Mouse (Mus musculus) myocyte (in vitro differentiated cells): Measurements from ENCODE around the gene Apol7c. TPM values are rescaled to one million over a fixed set of nuclear protein-coding genes. Genes with fewer than 3 reads are reported as not detected.
"Not testable (repeated sequence)": the region's sequence is repeated elsewhere in the genome, so short reads cannot be mapped to it uniquely, and the experiment has no call there.

ENCODE experiments used
- H3K27me3 ChIP-seq: one replicate; pipeline ENCODE4 v1.6.1; 2011; ENCODE audit not compliant: control insufficient read depth, insufficient read depth, insufficient read length
- H3K36me3 ChIP-seq: one replicate; pipeline ENCODE4 v1.6.1; 2011; ENCODE audit not compliant: control insufficient read depth, insufficient read depth
- H3K4me2 ChIP-seq: one replicate; pipeline ENCODE4 v1.6.1; 2011; ENCODE audit warnings: low read depth, control low read depth
- H3K4me3 ChIP-seq: one replicate; pipeline ENCODE4 v1.5.1; 2011; ENCODE audit warnings: mild to moderate bottlenecking, control low read depth, moderate library complexity
- H3K79me2 ChIP-seq: one replicate; pipeline ENCODE4 v1.6.1; 2011; ENCODE audit not compliant: control insufficient read depth, insufficient read depth
- H3ac ChIP-seq: one replicate; pipeline ENCODE4 v1.6.1; 2011; ENCODE audit not compliant: control insufficient read depth, insufficient read length
- CEBPB ChIP-seq: IDR thresholded peaks from 2 replicates; pipeline ENCODE4 v1.6.1; 2011; ENCODE audit warnings: mild to moderate bottlenecking, moderate library complexity; ENCODE audit not compliant: poor library complexity, insufficient read depth, severe bottlenecking
- E2F4 ChIP-seq: IDR thresholded peaks from one replicate; pipeline ENCODE4 v1.6.1; 2011; ENCODE audit warnings: mild to moderate bottlenecking, control low read depth, moderate library complexity; ENCODE audit not compliant: insufficient read depth
- MAX ChIP-seq: IDR thresholded peaks from one replicate; pipeline ENCODE4 v1.6.1; 2011; ENCODE audit warnings: low read depth, mild to moderate bottlenecking, control low read depth
- MYOD1 ChIP-seq, 3 experiments: IDR thresholded peaks; one replicate each; pipeline ENCODE4 v1.6.1; 2011; ENCODE audit warnings: control low read depth in 2 of 3, low read depth in 2 of 3, mild to moderate bottlenecking in 2 of 3, moderate library complexity in 1 of 3; ENCODE audit not compliant: insufficient read length in 2 of 3, control insufficient read depth in 1 of 3
- MYOG ChIP-seq, 3 experiments: IDR thresholded peaks; one replicate each; pipeline ENCODE4 v1.6.1; 2011; ENCODE audit warnings: control low read depth in 2 of 3, low read depth in 2 of 3, mild to moderate bottlenecking in 2 of 3; ENCODE audit not compliant: insufficient read length in 2 of 3, control insufficient read depth in 1 of 3, insufficient read depth in 1 of 3
- POLR2A ChIP-seq: IDR thresholded peaks from one replicate; pipeline ENCODE4 v1.6.1; 2011; ENCODE audit warnings: low read depth, mild to moderate bottlenecking, control low read depth, moderate library complexity; ENCODE audit not compliant: insufficient read length
- POLR2AphosphoS2 ChIP-seq: IDR thresholded peaks from one replicate; pipeline ENCODE4 v1.6.1; 2011; ENCODE audit warnings: low read depth, control low read depth; ENCODE audit not compliant: insufficient read length
- REST ChIP-seq: IDR thresholded peaks from one replicate; pipeline ENCODE4 v1.6.1; 2011; ENCODE audit warnings: mild to moderate bottlenecking, control low read depth, moderate library complexity; ENCODE audit not compliant: insufficient read depth, insufficient read length
- SRF ChIP-seq: IDR thresholded peaks from one replicate; pipeline ENCODE4 v1.6.1; 2011; ENCODE audit warnings: low read depth; ENCODE audit not compliant: control insufficient read depth, insufficient read length
- TCF12 ChIP-seq: IDR thresholded peaks from one replicate; pipeline ENCODE4 v1.6.1; 2011; ENCODE audit warnings: mild to moderate bottlenecking, control low read depth; ENCODE audit not compliant: poor library complexity, insufficient read depth, severe bottlenecking
- TCF3 ChIP-seq: IDR thresholded peaks from one replicate; pipeline ENCODE4 v1.6.1; 2011; ENCODE audit warnings: low read depth, control low read depth; ENCODE audit not compliant: insufficient read length
- USF1 ChIP-seq: IDR thresholded peaks from one replicate; pipeline ENCODE4 v1.6.1; 2011; ENCODE audit warnings: low read depth, mild to moderate bottlenecking, control low read depth, moderate library complexity
- polyA plus RNA-seq: library from polyadenylated mRNA; unstranded; fragments of >200 nt; fragmentation: generic; extraction: Trizol; gene quantifications from one replicate; pipeline ENCODE4 v1.2.1, GENCODE M21; 2012; ENCODE audit warnings: missing spikeins

Gene Apol7c
- not detected for polyA plus RNA-seq

DNA sequence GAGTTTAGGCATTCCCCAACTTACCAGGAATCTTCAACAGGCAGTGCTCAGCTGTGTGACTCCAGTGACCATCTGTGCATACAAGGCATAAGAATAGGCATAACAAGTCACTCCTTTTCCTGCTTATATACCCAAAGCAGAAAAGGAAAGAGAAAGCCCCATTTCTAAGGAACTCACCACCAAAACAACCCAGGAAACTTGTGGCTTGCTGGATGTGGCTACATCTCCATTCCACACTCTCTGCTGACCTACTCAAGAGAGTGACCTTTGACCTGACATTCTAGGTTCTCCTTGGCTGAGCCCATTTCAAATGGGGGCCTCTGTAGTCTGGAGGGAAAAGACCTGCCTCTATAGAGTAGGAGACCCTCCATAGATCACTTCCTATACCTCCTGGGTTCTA is at the start of gene Apol7c:
TSS of gene Apol7c (minus strand) at position 101 of the 400 bp plus-strand sequence.
- no peak for TF ChIP-seq POLR2AphosphoS2
- no peak for TF ChIP-seq MYOD1 (IDR thresholded peaks at IDR 0.05; ENCODE audit: control insufficient read depth in 1 of 3, insufficient read length in 2 of 3, low read depth in 2 of 3)
- TF ChIP-seq MYOG (IDR thresholded peaks at IDR 0.05; ENCODE audit: control insufficient read depth in 1 of 3, insufficient read depth in 1 of 3, insufficient read length in 2 of 3, low read depth in 2 of 3): no peak
- Histone ChIP-seq H3K79me2 (no peaks in the 10 kb centered on the region), H3K4me3 (no peak within 1 kb of the TSS), H3K27me3 (peaks cover 13% of the 10 kb centered on the region), H3K36me3 (no peaks in the 10 kb centered on the region), H3K4me2 (no peak within 1 kb of the TSS), H3ac (no peak within 1 kb of the TSS)

DNA sequence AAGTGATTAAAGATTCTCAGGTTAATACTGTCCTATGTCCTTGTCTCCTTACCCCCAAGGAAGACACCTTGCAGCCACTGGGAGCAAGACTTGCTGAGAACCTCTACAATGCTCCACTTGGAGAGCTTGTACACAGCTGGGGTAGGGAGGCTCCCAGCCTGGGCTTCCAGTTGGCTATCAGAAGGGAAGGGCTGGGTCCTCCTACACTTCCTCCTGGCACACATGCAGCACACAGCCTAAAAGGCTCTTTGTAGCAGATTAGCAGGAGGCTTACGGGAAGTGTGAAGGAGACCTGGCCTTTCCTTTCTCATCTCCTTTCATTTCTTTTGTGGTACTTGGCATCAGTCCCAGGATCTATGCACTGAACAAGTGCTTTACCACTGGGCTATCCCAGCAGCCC is 48.6 kb upstream of the Apol7c start:
- H3ac ChIP-seq: no peak overlapping the region
- no peaks in the 10 kb centered on the region for H3K79me2 ChIP-seq
- no peak overlapping the region for H3K4me3 ChIP-seq
- TF ChIP-seq POLR2AphosphoS2: no peak
- no peak for TF ChIP-seq MAX
- TF ChIP-seq MYOG (IDR thresholded peaks at IDR 0.05; ENCODE audit: control insufficient read depth in 1 of 3, insufficient read depth in 1 of 3, insufficient read length in 2 of 3, low read depth in 2 of 3): no peak
- TF ChIP-seq CEBPB: no peak
- no peak for TF ChIP-seq MYOD1 (IDR thresholded peaks at IDR 0.05; ENCODE audit: control insufficient read depth in 1 of 3, insufficient read length in 2 of 3, low read depth in 2 of 3)
- no peak for TF ChIP-seq USF1
- TF ChIP-seq E2F4: no peak
- TF ChIP-seq REST: no peak
- no peak for TF ChIP-seq SRF
- TF ChIP-seq POLR2A: no peak
- TF ChIP-seq TCF3: no peak
- no peak for TF ChIP-seq TCF12
- H3K4me2 ChIP-seq: no peak overlapping the region
- H3K36me3 ChIP-seq: no peaks in the 10 kb centered on the region
- H3K27me3 ChIP-seq: no peaks in the 10 kb centered on the region

DNA sequence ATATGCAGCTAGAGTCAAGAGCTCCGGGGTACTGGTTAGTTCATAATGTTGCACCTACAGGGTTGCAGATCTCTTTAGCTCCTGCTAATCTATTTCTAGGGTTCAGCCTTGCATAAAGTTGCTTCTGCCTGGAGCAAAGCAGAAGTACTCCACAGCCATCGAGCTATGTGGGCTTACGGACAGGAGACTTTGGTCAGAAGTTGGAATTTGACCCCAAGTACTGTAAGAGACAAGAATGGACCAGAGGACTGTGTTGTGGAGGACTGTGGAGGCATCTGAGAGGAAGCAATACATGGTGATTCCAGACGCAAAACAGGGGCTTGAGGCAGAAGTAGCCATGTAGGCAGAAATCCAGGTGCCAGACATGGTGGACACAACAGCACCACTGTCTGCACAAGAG is 46.2 kb upstream of the Apol7c start:
- Histone ChIP-seq H3K4me3 (no peak overlapping the region), H3K36me3 (no peaks in the 10 kb centered on the region), H3K27me3 (no peaks in the 10 kb centered on the region), H3ac (no peak overlapping the region), H3K79me2 (no peaks in the 10 kb centered on the region), H3K4me2 (no peak overlapping the region)
- no peak for TF ChIP-seq MYOD1 (IDR thresholded peaks at IDR 0.05; ENCODE audit: control insufficient read depth in 1 of 3, insufficient read length in 2 of 3, low read depth in 2 of 3)

DNA sequence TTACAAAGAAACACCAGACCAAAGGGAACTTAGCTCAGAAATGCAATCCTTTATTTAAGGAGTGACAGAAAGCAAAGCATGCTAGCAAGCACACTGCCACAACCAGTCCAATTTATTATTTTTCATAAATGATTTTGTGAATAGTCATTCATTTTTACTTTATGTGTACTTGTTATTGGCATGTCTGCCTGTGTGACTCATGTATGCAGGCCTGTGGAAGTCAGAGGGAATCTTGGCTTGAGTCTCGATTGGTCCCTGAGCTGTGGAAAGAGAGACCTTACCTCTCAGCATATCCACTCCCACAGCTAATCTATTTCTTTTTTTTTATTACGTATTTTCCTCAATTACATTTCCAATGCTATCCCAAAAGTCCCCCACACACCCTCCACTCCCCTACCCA is 45.7 kb upstream of the Apol7c start:
- no peak for TF ChIP-seq CEBPB
- TF ChIP-seq REST: no peak
- no peak for TF ChIP-seq MAX
- no peak for TF ChIP-seq E2F4
- no peak for TF ChIP-seq MYOG (IDR thresholded peaks at IDR 0.05; ENCODE audit: control insufficient read depth in 1 of 3, insufficient read depth in 1 of 3, insufficient read length in 2 of 3, low read depth in 2 of 3)
- TF ChIP-seq MYOD1 (IDR thresholded peaks at IDR 0.05; ENCODE audit: control insufficient read depth in 1 of 3, insufficient read length in 2 of 3, low read depth in 2 of 3): no peak
- TF ChIP-seq POLR2AphosphoS2: no peak
- no peak for TF ChIP-seq TCF12
- no peak overlapping the region for H3K4me3 ChIP-seq
- H3K27me3 ChIP-seq: no peaks in the 10 kb centered on the region
- no peak overlapping the region for H3ac ChIP-seq
- no peak overlapping the region for H3K4me2 ChIP-seq
- H3K36me3 ChIP-seq: no peaks in the 10 kb centered on the region
- H3K79me2 ChIP-seq: no peaks in the 10 kb centered on the region

DNA sequence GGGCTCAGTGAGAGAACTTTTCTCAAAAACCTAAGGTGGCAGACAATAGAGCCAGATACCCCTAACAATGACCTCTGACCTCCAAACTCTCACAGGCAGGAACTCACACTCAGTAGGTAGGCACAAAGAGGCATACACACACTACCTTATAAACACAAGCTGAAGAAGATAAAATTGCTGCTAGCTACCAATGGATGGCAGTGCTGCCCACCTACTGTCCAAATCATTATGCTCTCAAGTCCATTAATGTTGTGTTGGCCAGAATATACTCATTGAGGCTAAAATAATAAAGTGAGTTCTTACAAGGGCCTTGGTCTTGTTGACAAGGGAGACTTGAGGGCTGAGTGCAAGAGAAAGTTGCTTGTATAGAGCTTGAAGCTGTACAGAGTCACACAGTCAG is 30.1 kb upstream of the Apol7c start:
- TF ChIP-seq MAX: no peak
- TF ChIP-seq SRF: no peak
- no peak for TF ChIP-seq TCF3
- TF ChIP-seq TCF12: no peak
- no peak for TF ChIP-seq MYOG (IDR thresholded peaks at IDR 0.05; ENCODE audit: control insufficient read depth in 1 of 3, insufficient read depth in 1 of 3, insufficient read length in 2 of 3, low read depth in 2 of 3)
- no peak for TF ChIP-seq POLR2AphosphoS2
- no peak for TF ChIP-seq REST
- no peak for TF ChIP-seq MYOD1 (IDR thresholded peaks at IDR 0.05; ENCODE audit: control insufficient read depth in 1 of 3, insufficient read length in 2 of 3, low read depth in 2 of 3)
- no peak for TF ChIP-seq CEBPB
- TF ChIP-seq POLR2A: no peak
- no peak for TF ChIP-seq USF1
- no peak for TF ChIP-seq E2F4
- Histone ChIP-seq H3K36me3 (no peaks in the 10 kb centered on the region), H3K27me3 (peaks cover 13% of the 10 kb centered on the region)

DNA sequence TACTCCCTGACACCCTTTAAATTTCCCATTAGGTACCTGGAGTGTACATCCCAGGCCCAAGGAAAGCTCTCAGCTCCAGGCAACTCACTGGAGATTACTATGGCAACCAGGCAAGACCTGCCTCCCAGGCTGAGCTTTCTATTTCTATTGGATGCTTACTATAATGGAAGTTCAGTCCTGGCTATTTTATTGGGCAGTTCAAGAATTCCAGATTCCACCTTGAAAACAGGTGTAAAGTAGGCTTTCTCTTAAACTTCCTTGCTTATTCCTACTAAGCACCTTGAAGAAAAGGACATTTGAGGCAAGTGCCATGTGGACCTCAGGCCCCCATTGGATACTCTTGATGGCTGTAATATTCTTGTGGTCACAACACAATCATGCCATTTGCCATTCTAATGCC is 28.7 kb upstream of the Apol7c start, which contains the start of gene 1700025B11Rik:
TSS of gene 1700025B11Rik (minus strand) at position 101 of the 400 bp plus-strand sequence.
- Histone ChIP-seq H3ac (no peak within 1 kb of the TSS), H3K4me2 (no peak within 1 kb of the TSS), H3K79me2 (no peaks in the 10 kb centered on the region), H3K27me3 (peaks cover 13% of the 10 kb centered on the region), H3K36me3 (no peaks in the 10 kb centered on the region), H3K4me3 (no peak within 1 kb of the TSS)
- TF ChIP-seq MYOD1 (IDR thresholded peaks at IDR 0.05; ENCODE audit: control insufficient read depth in 1 of 3, insufficient read length in 2 of 3, low read depth in 2 of 3) (no peak), POLR2AphosphoS2 (no peak)

More for the DNA sequence above, 30.1 kb upstream of the Apol7c start:
- Histone ChIP-seq H3ac (no peak overlapping the region), H3K79me2 (no peaks in the 10 kb centered on the region), H3K4me2 (no peak overlapping the region), H3K4me3 (no peak overlapping the region)

DNA sequence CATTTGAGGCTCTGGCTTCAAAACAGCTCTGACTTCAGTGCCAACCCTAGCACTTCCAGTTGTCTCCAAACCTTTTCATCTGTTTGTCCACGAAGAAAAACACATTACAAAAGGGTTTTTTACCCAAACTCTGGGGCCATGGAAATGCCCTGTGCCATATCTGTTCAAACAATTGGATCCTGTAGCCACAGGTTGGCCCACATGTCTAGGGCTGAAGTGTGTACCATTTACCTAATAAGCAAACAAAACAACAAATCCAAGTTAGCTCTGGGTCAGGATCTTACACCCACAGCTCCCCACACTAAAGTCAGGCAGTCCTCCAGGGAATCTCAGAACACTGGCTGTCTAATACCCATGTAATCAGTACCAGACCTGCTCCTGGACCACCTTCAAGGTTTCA is 6.1 kb upstream of the Apol7c start:
- not testable (repeated sequence) for H3K4me2 ChIP-seq, H3K27me3 ChIP-seq, H3K36me3 ChIP-seq, H3K79me2 ChIP-seq, H3K4me3 ChIP-seq, H3ac ChIP-seq

DNA sequence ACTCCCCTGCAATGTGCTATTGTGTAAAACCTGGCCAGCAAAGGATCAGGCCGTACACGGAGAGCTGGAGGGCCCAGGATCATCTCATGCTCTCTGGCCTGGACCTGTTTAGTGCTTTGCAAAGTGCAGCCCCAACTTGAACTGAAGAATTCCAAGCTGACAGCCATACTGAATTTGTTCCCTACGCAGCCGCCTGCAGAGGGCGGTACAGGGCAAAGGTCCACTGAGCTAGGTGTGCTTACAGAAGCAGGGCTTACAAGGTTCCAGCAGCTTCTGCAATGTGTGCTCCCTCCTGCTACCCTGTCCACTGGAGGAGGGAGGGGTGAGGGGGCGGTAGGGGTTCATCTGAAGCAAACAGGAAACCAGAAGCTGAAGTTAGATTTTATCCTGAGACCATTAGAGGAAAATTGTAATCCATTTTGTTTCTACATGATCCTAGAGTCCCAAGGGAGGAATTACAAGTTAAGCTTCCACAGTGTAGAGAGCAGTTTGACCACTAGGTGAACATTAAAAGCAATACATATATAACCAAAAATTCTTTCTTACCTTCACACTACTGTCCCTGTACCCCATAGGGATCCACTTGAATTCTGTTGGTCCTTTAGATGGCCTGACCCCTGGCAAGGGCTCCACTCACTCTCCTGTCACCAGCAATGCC is 9.8 kb downstream of the Apol7c start:
- H3K4me3 ChIP-seq, H3K4me2 ChIP-seq: not testable (repeated sequence)

More for the DNA sequence above, 9.8 kb downstream of the Apol7c start:
- not testable (repeated sequence) for H3K79me2 ChIP-seq, H3K36me3 ChIP-seq, H3ac ChIP-seq, H3K27me3 ChIP-seq
